Mouse (Mus musculus) limb, embryonic 11.5 days (tissue): ENCODE measurements around the gene Calhm2. TPM values are rescaled to one million over a fixed set of nuclear protein-coding genes. Genes with fewer than 3 reads are reported as not detected.
A peak's percentile ranks its signal among the peaks of the same experiment; 100 is the strongest.

Experiments
- ATAC-seq: fragments of 200-750 bp; cut with Nextera tagmentation; 2 replicates; pipeline ENCODE4 v1.8.0; 2017; ENCODE audit warnings: low read depth; ENCODE audit not compliant: insufficient number of reproducible peaks, low FRiP score, low TSS enrichment
- DNase-seq: peaks from one replicate; pipeline ENCODE4 v3.0.0-alpha.2; 2015; ENCODE audit warnings: low spot score
- H3K27ac ChIP-seq: fragments of 300-500 bp; sonication (generic); replicated peaks from 2 replicates; pipeline ENCODE4 v1.5.1; 2014; ENCODE audit warnings: low read depth, mild to moderate bottlenecking, low read length
- H3K27me3 ChIP-seq: fragments of 300-500 bp; sonication (generic); 2 replicates; pipeline ENCODE4 v1.6.1; 2014; ENCODE audit warnings: mild to moderate bottlenecking, low read length, mixed read lengths; ENCODE audit not compliant: control insufficient read depth, insufficient read depth
- H3K36me3 ChIP-seq: fragments of 300-500 bp; sonication (generic); 2 replicates; pipeline ENCODE4 v1.6.1; 2014; ENCODE audit warnings: mild to moderate bottlenecking, low read length, moderate library complexity, mixed read lengths; ENCODE audit not compliant: control insufficient read depth, insufficient read depth
- H3K4me1 ChIP-seq: fragments of 300-500 bp; sonication (generic); 2 replicates; pipeline ENCODE4 v1.6.1; 2014; ENCODE audit warnings: low read length, mixed read lengths; ENCODE audit not compliant: control insufficient read depth, insufficient read depth
- H3K4me2 ChIP-seq: fragments of 300-500 bp; sonication (generic); 2 replicates; pipeline ENCODE4 v1.6.1; 2014; ENCODE audit warnings: low read depth, mild to moderate bottlenecking, moderate library complexity; ENCODE audit not compliant: severe bottlenecking
- H3K4me3 ChIP-seq: fragments of 300-500 bp; sonication (generic); 2 replicates; pipeline ENCODE4 v1.5.1; 2014; ENCODE audit warnings: low read depth, low read length
- H3K9ac ChIP-seq: fragments of 300-500 bp; sonication (generic); 2 replicates; pipeline ENCODE4 v1.6.1; 2014; ENCODE audit warnings: mild to moderate bottlenecking, low read length
- H3K9me3 ChIP-seq: fragments of 300-500 bp; sonication (generic); 2 replicates; pipeline ENCODE4 v1.6.1; 2016; ENCODE audit warnings: low read length; ENCODE audit not compliant: control insufficient read depth
- WGBS: fragments of 180-500 bp; shearing (Covaris S2); extraction: QIAGEN DNeasy Blood & Tissue Kit; methylation state at CpG from one replicate; pipeline ENCODE4 v1.1.7; 2014; 5-methylcytosine and 5-hydroxymethylcytosine counted together
- polyA plus RNA-seq: library from polyadenylated mRNA; unstranded; fragments of >200 nt; fragmentation: Nextera tagmentation; extraction: Ambion mirVana; gene quantifications from 2 replicates; pipeline ENCODE4 v1.2.1, GENCODE M21; 2014

Calhm2 gene
- polyA plus RNA-seq, 1 experiment from 2014 or later, result 1.6 TPM

GRCm38 (mm10) chr19:47089718-47090525, 48.2 kb downstream of the Calhm2 start:
- WGBS, result 2% methylated on average over 36 of the region's 36 CpGs
- peak overlapping the region; percentile 90 for H3K4me3 ChIP-seq
- H3K9me3 ChIP-seq, result no peaks in the 10 kb centered on the region
- H3K27ac ChIP-seq, result 0 out of 2 replicates have a peak overlapping the region, but pooled peaks have one; percentile 9
- DNase-seq, result no peak
- peaks cover 7% of the 10 kb centered on the region; the same call in 1 of the 2 replicates for H3K36me3 ChIP-seq
- H3K27me3 ChIP-seq, result no peaks in the 10 kb centered on the region
- peak overlapping the region; percentile 96 for H3K9ac ChIP-seq
- peak; percentile 56; the same call in 1 of the 2 replicates for ATAC-seq
- H3K4me1 ChIP-seq, result peaks cover 4% of the 10 kb centered on the region; the same call in 1 of the 2 replicates
- H3K4me2 ChIP-seq, result peak overlapping the region; percentile 81

GRCm38 (mm10) chr19:47088226-47088625, 49.9 kb downstream of the Calhm2 start:
- ATAC-seq, result no peak
- Histone ChIP-seq H3K4me1 (peaks cover 4% of the 10 kb centered on the region; the same call in 1 of the 2 replicates), H3K27ac (no peak overlapping the region), H3K9ac (no peak overlapping the region), H3K27me3 (no peaks in the 10 kb centered on the region), H3K36me3 (peaks cover 6% of the 10 kb centered on the region; the same call in 1 of the 2 replicates), H3K9me3 (no peaks in the 10 kb centered on the region), H3K4me3 (no peak overlapping the region), H3K4me2 (no peak overlapping the region)
- no peak for DNase-seq
- 90% methylated on average over 3 of the region's 3 CpGs for WGBS

- Histone ChIP-seq H3K4me1 (peaks cover 6% of the 10 kb centered on the region; the same call in 1 of the 2 replicates), H3K27ac (peak overlapping the region; percentile 68), H3K4me2 (peak overlapping the region; percentile 58), H3K27me3 (no peaks in the 10 kb centered on the region), H3K9ac (peak overlapping the region; percentile 92), H3K4me3 (peak overlapping the region; percentile 98), H3K36me3 (peaks cover 2% of the 10 kb centered on the region; the same call in 1 of the 2 replicates), H3K9me3 (no peaks in the 10 kb centered on the region)
- under 1% methylated on average over 72 of the region's 72 CpGs for WGBS
- DNase-seq (peak; percentile 83), ATAC-seq (peak; percentile 77)
Observed at GRCm38 (mm10) chr19:47067924-47068611, 70.0 kb downstream of the Calhm2 start.

GRCm38 (mm10) chr19:47067096-47067882, 70.8 kb downstream of the Calhm2 start, which contains the start of gene Taf5:
TSS of gene Taf5 (plus strand) at chr19:47067746.
- H3K4me1 ChIP-seq, result peaks cover 6% of the 10 kb centered on the region; the same call in 1 of the 2 replicates
- H3K27me3 ChIP-seq, result no peaks in the 10 kb centered on the region
- ATAC-seq, result peak; percentile 70
- no peaks in the 10 kb centered on the region; the same call in 1 of the 2 replicates for H3K36me3 ChIP-seq
- peak; percentile 97 for DNase-seq
- peak within 1 kb of the TSS; percentile 98 for H3K4me3 ChIP-seq
- peak within 1 kb of the TSS; percentile 92 for H3K9ac ChIP-seq
- H3K9me3 ChIP-seq, result no peaks in the 10 kb centered on the region
- WGBS, result 11% methylated on average over 46 of the region's 49 CpGs
- H3K27ac ChIP-seq, result peak within 1 kb of the TSS; percentile 68
- H3K4me2 ChIP-seq, result peak within 1 kb of the TSS; percentile 58

- no peak overlapping the region for H3K27ac ChIP-seq
- H3K9me3 ChIP-seq, result no peaks in the 10 kb centered on the region
- H3K36me3 ChIP-seq, result no peaks in the 10 kb centered on the region
- WGBS, result 92% methylated on average over 3 of the region's 3 CpGs
- ATAC-seq (no peak), DNase-seq (no peak)
- no peak overlapping the region for H3K4me3 ChIP-seq
- H3K4me2 ChIP-seq, result no peak overlapping the region
- H3K9ac ChIP-seq, result no peak overlapping the region
- no peaks in the 10 kb centered on the region for H3K27me3 ChIP-seq
- peaks cover 6% of the 10 kb centered on the region; the same call in 1 of the 2 replicates for H3K4me1 ChIP-seq
Observed at GRCm38 (mm10) chr19:47065860-47066259, 72.2 kb downstream of the Calhm2 start.

- H3K27me3 ChIP-seq, result no peaks in the 10 kb centered on the region
- no peaks in the 10 kb centered on the region for H3K4me1 ChIP-seq
- no peak overlapping the region for H3K27ac ChIP-seq
- H3K36me3 ChIP-seq, result no peaks in the 10 kb centered on the region
- H3K4me2 ChIP-seq, result no peak overlapping the region
- DNase-seq, result no peak
- no peaks in the 10 kb centered on the region for H3K9me3 ChIP-seq
- no peak overlapping the region for H3K9ac ChIP-seq
- 61% methylated on average over 1 of the region's 1 CpGs for WGBS
- no peak overlapping the region for H3K4me3 ChIP-seq
- ATAC-seq, result no peak
Observed at GRCm38 (mm10) chr19:47057684-47058083, 80.4 kb downstream of the Calhm2 start.
